Mouse (Mus musculus) midbrain, embryonic 14.5 days (tissue): ENCODE data around the gene Ppp2r5a. TPM values are rescaled to one million over a fixed set of nuclear protein-coding genes. Genes with fewer than 3 reads are reported as not detected.

Experiments used
- ATAC-seq: fragments of 200-750 bp; cut with Nextera tagmentation; 2 replicates; pipeline ENCODE4 v1.8.0; 2017; ENCODE audit warnings: moderate number of reproducible peaks, moderate library complexity; ENCODE audit not compliant: low FRiP score, low TSS enrichment
- DNase-seq: peaks from one replicate; pipeline ENCODE4 v3.0.0-alpha.2; 2015
- H3K27ac ChIP-seq: fragments of 300-500 bp; sonication (generic); replicated peaks from 2 replicates; pipeline ENCODE4 v1.5.1; 2014; ENCODE audit warnings: mild to moderate bottlenecking, low read depth, low read length, moderate library complexity
- H3K27me3 ChIP-seq: fragments of 300-500 bp; sonication (generic); 2 replicates; pipeline ENCODE4 v1.6.1; 2014; ENCODE audit warnings: low read length, control low read depth, mixed read lengths; ENCODE audit not compliant: control insufficient read depth, insufficient read depth
- H3K36me3 ChIP-seq: fragments of 300-500 bp; sonication (generic); 2 replicates; pipeline ENCODE4 v1.6.1; 2014; ENCODE audit warnings: low read length, control low read depth; ENCODE audit not compliant: control insufficient read depth, insufficient read depth
- H3K4me1 ChIP-seq: fragments of 300-500 bp; sonication (generic); 2 replicates; pipeline ENCODE4 v1.6.1; 2014; ENCODE audit warnings: mild to moderate bottlenecking, antibody characterized with exemption, low read length, control low read depth; ENCODE audit not compliant: control insufficient read depth, insufficient read depth
- H3K4me2 ChIP-seq: fragments of 300-500 bp; sonication (generic); 2 replicates; pipeline ENCODE4 v1.6.1; 2014; ENCODE audit warnings: mild to moderate bottlenecking, low read length, moderate library complexity
- H3K4me3 ChIP-seq: fragments of 300-500 bp; sonication (generic); replicated peaks from 2 replicates; pipeline ENCODE4 v1.5.1; 2014; ENCODE audit warnings: low read depth, low read length
- H3K9ac ChIP-seq: fragments of 300-500 bp; sonication (generic); replicated peaks from 2 replicates; pipeline ENCODE4 v1.6.1; 2014; ENCODE audit warnings: mild to moderate bottlenecking, low read length, moderate library complexity
- H3K9me3 ChIP-seq: fragments of 300-500 bp; sonication (generic); 2 replicates; pipeline ENCODE4 v1.6.1; 2016; ENCODE audit warnings: low read length, control low read depth, mixed read lengths; ENCODE audit not compliant: control insufficient read depth
- WGBS: fragments of 180-500 bp; shearing (Covaris S2); extraction: QIAGEN DNeasy Blood & Tissue Kit; methylation state at CpG from one replicate; pipeline ENCODE4 v1.1.7; 2014; 5-methylcytosine and 5-hydroxymethylcytosine counted together
- polyA plus RNA-seq: library from polyadenylated mRNA; unstranded; fragments of >200 nt; fragmentation: Nextera tagmentation; extraction: Ambion mirVana; gene quantifications from 2 replicates; pipeline ENCODE4 v1.2.1, GENCODE M21; 2014

The Ppp2r5a gene
- polyA plus RNA-seq, 1 experiment from 2014 or later, result 8.5 TPM

DNA sequence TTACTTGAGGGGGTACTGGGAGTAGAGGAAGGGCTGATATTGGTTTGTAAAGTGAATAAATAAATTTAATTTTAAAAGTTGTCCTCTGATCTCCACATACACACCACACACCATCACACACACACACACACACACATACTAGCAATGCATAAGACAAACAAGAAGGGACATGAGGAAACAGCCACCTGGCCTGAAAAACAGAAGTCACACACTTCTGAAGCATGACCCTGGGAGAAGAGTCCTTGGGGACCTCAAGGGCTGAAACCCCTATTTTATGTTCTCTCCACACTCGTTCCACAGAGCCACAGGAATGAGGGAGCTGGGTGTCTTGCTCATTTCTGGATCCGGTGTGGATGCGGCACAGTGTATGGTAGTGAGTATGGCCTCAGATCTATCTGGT lies 79.7 kb downstream of the Ppp2r5a start:
- no peak overlapping the region for H3K27ac ChIP-seq
- WGBS, result 89% methylated on average over 3 of the region's 3 CpGs
- H3K9me3 ChIP-seq, result no peaks in the 10 kb centered on the region
- no peaks in the 10 kb centered on the region for H3K27me3 ChIP-seq
- no peak overlapping the region for H3K4me2 ChIP-seq
- no peaks in the 10 kb centered on the region for H3K36me3 ChIP-seq
- ATAC-seq (no peak), DNase-seq (no peak)
- no peak overlapping the region for H3K9ac ChIP-seq
- H3K4me3 ChIP-seq, result no peak overlapping the region
- peaks cover 17% of the 10 kb centered on the region for H3K4me1 ChIP-seq

DNA sequence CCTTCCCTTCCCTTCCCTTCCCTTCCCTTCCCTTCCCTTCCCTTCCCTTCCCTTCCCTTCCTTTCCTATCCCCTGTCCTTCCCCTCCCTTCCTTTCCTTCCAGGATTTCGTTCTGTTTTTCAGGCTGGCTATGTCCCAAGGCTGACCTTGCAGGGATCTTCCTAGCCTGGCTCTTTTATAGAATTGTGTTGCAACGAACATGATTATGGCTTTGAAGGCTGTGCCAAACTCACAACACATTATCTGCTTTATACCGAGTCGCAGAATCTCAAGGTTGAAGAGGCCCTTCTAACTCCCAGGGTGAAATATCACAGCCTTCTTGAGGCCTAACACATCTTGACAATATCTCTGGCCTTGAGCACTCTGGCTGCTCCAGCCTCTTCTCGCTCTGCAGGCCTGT lies 84.4 kb downstream of the Ppp2r5a start:
- no peak overlapping the region for H3K9ac ChIP-seq
- no peaks in the 10 kb centered on the region for H3K9me3 ChIP-seq
- no peaks in the 10 kb centered on the region for H3K36me3 ChIP-seq
- no peak overlapping the region for H3K4me2 ChIP-seq
- ATAC-seq, result no peak
- DNase-seq, result no peak
- H3K4me1 ChIP-seq, result peaks cover 5% of the 10 kb centered on the region; the same call in 1 of the 2 replicates
- 75% methylated on average over 5 of the region's 5 CpGs for WGBS
- no peaks in the 10 kb centered on the region for H3K27me3 ChIP-seq
- H3K27ac ChIP-seq, result no peak overlapping the region
- H3K4me3 ChIP-seq, result no peak overlapping the region

DNA sequence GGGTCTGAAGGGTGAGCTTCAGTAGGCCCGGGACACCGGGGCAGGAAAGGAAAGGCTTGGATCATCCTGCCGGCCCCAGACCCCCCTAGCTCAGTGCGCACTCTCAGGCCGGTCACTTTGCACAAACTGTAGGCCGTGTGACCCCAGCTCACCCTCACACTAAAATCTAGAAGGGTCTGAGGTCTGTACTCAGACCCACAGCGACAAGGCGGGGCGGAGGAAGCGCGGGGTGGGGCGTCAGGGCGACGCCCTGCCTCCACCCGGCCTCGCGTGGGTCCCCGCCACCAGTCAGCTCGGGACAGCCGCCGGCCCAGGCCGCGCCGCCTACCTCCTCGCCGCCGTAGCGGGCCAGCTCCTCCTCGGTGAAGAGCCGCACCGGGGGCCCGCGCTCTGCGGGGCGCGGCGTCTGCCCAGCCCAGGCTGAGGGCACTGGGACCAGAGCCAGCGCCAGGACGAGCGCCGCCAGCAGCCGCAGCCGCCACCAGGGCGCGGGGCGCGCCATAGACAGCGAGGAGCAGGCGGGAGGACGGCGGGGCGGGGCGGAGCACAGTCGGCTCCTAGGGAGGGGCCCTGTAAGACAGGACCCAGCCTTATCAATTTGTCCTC lies 85.4 kb downstream of the Ppp2r5a start, which contains the start of gene Nenf:
Nenf (minus strand) TSS at position 604 of the 606 bp plus-strand sequence.
- Histone ChIP-seq H3K9ac (peak within 1 kb of the TSS; percentile 88), H3K4me3 (peak within 1 kb of the TSS; percentile 64), H3K36me3 (no peaks in the 10 kb centered on the region), H3K27me3 (no peaks in the 10 kb centered on the region), H3K9me3 (no peaks in the 10 kb centered on the region), H3K4me2 (peak within 1 kb of the TSS; percentile 79), H3K4me1 (peaks cover 5% of the 10 kb centered on the region; the same call in 1 of the 2 replicates), H3K27ac (peak within 1 kb of the TSS; percentile 55)
- WGBS, result under 1% methylated on average over 53 of the region's 54 CpGs
- ATAC-seq, result peak; percentile 88
- DNase-seq, result peak; percentile 82

DNA sequence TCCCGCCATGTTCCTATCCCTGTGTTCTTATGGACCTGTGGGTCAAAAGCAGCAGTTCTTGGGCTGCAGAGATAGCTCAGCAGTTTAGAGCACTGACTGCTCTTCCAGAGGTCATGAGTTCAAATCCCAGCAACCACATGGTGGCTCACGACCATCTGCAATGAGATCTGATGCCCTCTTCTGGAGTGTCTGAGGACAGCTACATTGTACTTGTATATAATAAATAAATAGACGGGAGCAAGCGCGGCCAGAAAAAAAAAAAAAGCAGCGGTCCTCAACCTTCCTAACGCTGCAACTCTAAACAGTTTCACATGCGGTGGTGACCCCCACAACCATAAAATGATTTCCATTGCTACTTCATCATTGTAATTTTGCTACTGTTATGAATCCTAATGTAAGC lies 86.3 kb downstream of the Ppp2r5a start:
- DNase-seq, result no peak
- no peaks in the 10 kb centered on the region for H3K36me3 ChIP-seq
- peak overlapping the region; percentile 64; the same call in 1 of the 2 replicates for H3K4me3 ChIP-seq
- H3K9ac ChIP-seq, result peak overlapping the region; percentile 88; the same call in 1 of the 2 replicates
- no peak for ATAC-seq
- no peaks in the 10 kb centered on the region for H3K9me3 ChIP-seq
- H3K27me3 ChIP-seq, result no peaks in the 10 kb centered on the region
- WGBS, result 86% methylated on average over 8 of the region's 8 CpGs
- peak overlapping the region; percentile 79 for H3K4me2 ChIP-seq
- H3K27ac ChIP-seq, result no peak overlapping the region
- H3K4me1 ChIP-seq, result peaks cover 5% of the 10 kb centered on the region; the same call in 1 of the 2 replicates

DNA sequence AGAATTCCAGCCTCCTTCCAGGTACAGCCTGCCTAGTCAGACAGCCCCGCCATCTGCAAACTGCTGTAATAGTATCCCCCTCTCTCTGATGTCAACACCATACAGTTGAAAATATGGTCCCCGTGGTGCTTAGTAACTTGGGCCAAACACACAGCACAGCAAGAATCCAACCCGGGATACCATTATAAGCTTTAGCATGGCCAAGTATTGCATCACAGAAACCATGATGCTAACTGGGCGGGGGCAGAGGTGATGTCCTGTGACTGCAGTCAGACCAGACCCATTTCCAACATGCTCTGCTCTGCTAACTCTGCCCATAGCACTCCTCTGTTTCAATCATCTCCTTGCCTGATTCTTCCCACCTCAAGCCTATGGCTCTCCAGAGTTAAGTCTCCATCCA lies 89.1 kb downstream of the Ppp2r5a start:
- Histone ChIP-seq H3K27ac (no peak overlapping the region), H3K4me2 (no peak overlapping the region), H3K9me3 (no peaks in the 10 kb centered on the region), H3K27me3 (no peaks in the 10 kb centered on the region), H3K36me3 (no peaks in the 10 kb centered on the region), H3K4me1 (peaks cover 5% of the 10 kb centered on the region; the same call in 1 of the 2 replicates), H3K9ac (no peak overlapping the region), H3K4me3 (no peak overlapping the region)
- 89% methylated on average over 4 of the region's 4 CpGs for WGBS
- ATAC-seq, result no peak
- no peak for DNase-seq

DNA sequence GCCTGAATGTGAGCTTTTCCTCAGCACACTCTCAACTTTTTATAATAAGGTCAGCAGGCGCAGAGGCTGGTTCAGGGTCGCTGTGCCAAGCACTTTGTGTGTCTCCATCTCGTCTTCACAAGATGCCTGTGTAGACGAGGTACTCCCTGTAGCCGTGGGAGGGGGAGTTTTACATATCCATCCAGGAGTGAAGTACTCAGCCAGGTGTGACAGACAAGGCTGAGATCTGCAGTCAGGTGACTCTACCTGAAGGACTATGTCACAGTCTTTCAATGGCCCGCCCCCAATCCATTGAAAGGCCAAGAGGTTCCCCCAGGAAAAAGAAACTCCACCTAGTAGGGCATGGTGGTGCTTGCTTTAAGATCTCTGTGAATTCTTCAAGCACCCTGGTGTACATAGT lies 89.9 kb downstream of the Ppp2r5a start:
- H3K27me3 ChIP-seq, result no peaks in the 10 kb centered on the region
- no peak overlapping the region for H3K27ac ChIP-seq
- no peak for ATAC-seq
- DNase-seq, result no peak
- H3K9ac ChIP-seq, result no peak overlapping the region
- H3K36me3 ChIP-seq, result no peaks in the 10 kb centered on the region
- H3K4me3 ChIP-seq, result no peak overlapping the region; the same call in 1 of the 2 replicates
- WGBS, result 76% methylated on average over 6 of the region's 6 CpGs
- peaks cover 5% of the 10 kb centered on the region; the same call in 1 of the 2 replicates for H3K4me1 ChIP-seq
- H3K4me2 ChIP-seq, result peak overlapping the region; percentile 46
- H3K9me3 ChIP-seq, result no peaks in the 10 kb centered on the region

DNA sequence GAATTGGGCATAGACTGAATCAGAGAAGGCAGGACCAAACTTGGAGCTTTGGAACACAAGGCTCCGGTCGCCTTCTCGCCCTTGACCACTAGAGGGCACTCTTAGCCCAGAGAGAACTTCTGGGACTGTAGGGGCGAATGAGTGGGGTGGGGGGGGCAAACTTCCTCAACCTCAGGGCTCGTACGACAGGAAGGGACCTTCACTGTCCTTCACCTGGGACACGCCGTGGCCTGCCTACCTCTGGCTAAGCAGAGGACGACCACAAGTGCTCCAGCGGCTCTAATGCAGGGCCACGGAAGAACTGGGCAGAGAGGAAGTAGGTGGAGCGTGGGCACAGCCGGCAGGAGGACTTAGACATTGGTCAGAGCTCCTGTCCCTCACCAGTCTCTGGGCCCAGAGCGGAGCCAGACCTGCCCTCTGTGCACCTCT lies 90.5 kb downstream of the Ppp2r5a start:
- H3K27me3 ChIP-seq, result no peaks in the 10 kb centered on the region
- no peaks in the 10 kb centered on the region for H3K36me3 ChIP-seq
- ATAC-seq (peak; percentile 77; the same call in 1 of the 2 replicates), DNase-seq (peak; percentile 89)
- no peak overlapping the region for H3K27ac ChIP-seq
- peak overlapping the region; percentile 33 for H3K4me3 ChIP-seq
- no peaks in the 10 kb centered on the region for H3K9me3 ChIP-seq
- H3K4me2 ChIP-seq, result peak overlapping the region; percentile 46
- under 1% methylated on average over 14 of the region's 14 CpGs for WGBS
- H3K9ac ChIP-seq, result peak overlapping the region; percentile 6; the same call in 1 of the 2 replicates
- peaks cover 5% of the 10 kb centered on the region; the same call in 1 of the 2 replicates for H3K4me1 ChIP-seq

DNA sequence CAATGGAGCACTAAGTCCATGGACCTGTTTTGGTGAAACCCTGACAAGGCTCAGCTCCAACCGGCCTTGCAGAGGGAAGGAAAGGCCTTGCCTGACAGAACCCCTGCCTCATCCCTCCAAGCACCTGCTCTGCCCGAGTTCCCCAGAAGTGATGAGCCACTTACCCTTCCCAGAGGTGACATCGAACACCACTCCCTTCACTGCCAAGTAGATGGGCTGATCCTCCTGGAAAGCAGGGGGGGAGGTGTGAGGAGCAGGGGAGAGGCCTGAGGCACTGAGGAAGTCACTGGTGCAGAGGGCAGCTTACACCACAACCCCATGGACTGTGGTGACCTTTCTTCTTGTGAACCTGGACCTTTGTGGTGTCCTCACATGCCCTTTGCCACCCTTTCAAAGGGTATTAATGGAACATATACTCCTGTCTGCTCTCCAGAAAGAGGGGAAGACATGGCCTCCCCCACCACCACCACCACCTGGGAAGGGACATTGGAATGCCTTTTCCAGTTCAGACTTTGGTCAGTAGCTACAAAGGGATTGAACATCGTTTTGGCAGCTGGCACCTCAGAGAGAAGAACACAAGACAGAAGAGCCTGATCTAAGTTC lies 91.7 kb downstream of the Ppp2r5a start:
- H3K36me3 ChIP-seq, result no peaks in the 10 kb centered on the region
- H3K9me3 ChIP-seq, result no peaks in the 10 kb centered on the region
- H3K4me3 ChIP-seq, result no peak overlapping the region
- H3K4me1 ChIP-seq, result no peaks in the 10 kb centered on the region
- H3K27ac ChIP-seq, result no peak overlapping the region
- WGBS, result 77% methylated on average over 4 of the region's 4 CpGs
- H3K4me2 ChIP-seq, result no peak overlapping the region
- no peak for ATAC-seq
- no peak overlapping the region for H3K9ac ChIP-seq
- DNase-seq, result no peak
- H3K27me3 ChIP-seq, result no peaks in the 10 kb centered on the region
